Mouse (Mus musculus) heart, adult 2 months (tissue): Measurements from ENCODE around the gene Prex1.

Experiments
- CTCF ChIP-seq: fragments of 200-600 bp; IDR thresholded peaks from 2 replicates; pipeline ENCODE4 v1.8.1; 2022; ENCODE audit warnings: antibody characterized with exemption, mild to moderate bottlenecking, moderate library complexity
- POLR2A ChIP-seq: fragments of 200-500 bp; IDR thresholded peaks from 2 replicates; pipeline ENCODE4 v1.6.1; 2011; ENCODE audit warnings: mild to moderate bottlenecking, low read depth, low read length, control low read depth; ENCODE audit not compliant: insufficient read depth

- TF ChIP-seq POLR2A (no peak), CTCF (no peak)
Measured at GRCm38 (mm10) chr2:166655308-166655707, 58.3 kb downstream of the Prex1 start.
